Mouse (Mus musculus): ENCODE data around the gene Txnrd3. TPM values are rescaled to one million over a fixed set of nuclear protein-coding genes. Genes with fewer than 3 reads are reported as not detected.

Txnrd3 gene
- polyA plus RNA-seq, 2 experiments, result 6.7 to 11.6 TPM

- 84% methylated on average over 7 of the region's 7 CpGs for WGBS
- H3K9ac ChIP-seq (ENCODE audit: low read depth, low read length, severe bottlenecking), result no peak overlapping the region
- H3K9me3 ChIP-seq (ENCODE audit: control insufficient read depth, low read length), result no peaks in the 10 kb centered on the region
- no peak overlapping the region for H3K27ac ChIP-seq (replicated peaks; ENCODE audit: low read depth, low read length)
- no peak for ATAC-seq (ENCODE audit: low FRiP score, low read depth)
- no peaks in the 10 kb centered on the region for H3K36me3 ChIP-seq (ENCODE audit: control insufficient read depth, insufficient read depth, low read length)
- H3K4me3 ChIP-seq (replicated peaks; ENCODE audit: low read length), result no peak overlapping the region
- H3K4me1 ChIP-seq (ENCODE audit: control insufficient read depth, insufficient read depth, low read length), result no peaks in the 10 kb centered on the region
- H3K4me2 ChIP-seq (replicated peaks; ENCODE audit: low read depth, low read length, severe bottlenecking), result no peak overlapping the region
- DNase-seq (ENCODE audit: low spot score), result no peak
- no peaks in the 10 kb centered on the region for H3K27me3 ChIP-seq (ENCODE audit: control insufficient read depth, insufficient read depth, low read length)
- TF ChIP-seq POLR2A (IDR thresholded peaks at IDR 0.05; ENCODE audit: borderline replicate concordance, extremely low read depth, insufficient read depth, insufficient read length), result no peak
Observed at GRCm38 (mm10) chr6:89672641-89673040, 28.9 kb downstream of the Txnrd3 start.

- 73% methylated on average over 11 of the region's 11 CpGs for WGBS
- Histone ChIP-seq H3K36me3 (ENCODE audit: control insufficient read depth, insufficient read depth, low read length) (no peaks in the 10 kb centered on the region), H3K9me3 (ENCODE audit: control insufficient read depth, low read length) (no peaks in the 10 kb centered on the region), H3K9ac (ENCODE audit: low read depth, low read length, severe bottlenecking) (no peak overlapping the region), H3K27ac (replicated peaks; ENCODE audit: low read depth, low read length) (no peak overlapping the region), H3K4me3 (replicated peaks; ENCODE audit: low read length) (no peak overlapping the region), H3K4me2 (replicated peaks; ENCODE audit: low read depth, low read length, severe bottlenecking) (no peak overlapping the region), H3K4me1 (ENCODE audit: control insufficient read depth, insufficient read depth, low read length) (no peaks in the 10 kb centered on the region), H3K27me3 (ENCODE audit: control insufficient read depth, insufficient read depth, low read length) (no peaks in the 10 kb centered on the region)
- no peak for ATAC-seq (ENCODE audit: low FRiP score, low read depth)
- no peak for TF ChIP-seq POLR2A (IDR thresholded peaks at IDR 0.05; ENCODE audit: borderline replicate concordance, extremely low read depth, insufficient read depth, insufficient read length)
- no peak for DNase-seq (ENCODE audit: low spot score)
Observed at GRCm38 (mm10) chr6:89673135-89673780, 29.5 kb downstream of the Txnrd3 start.

- no peak overlapping the region for H3K4me2 ChIP-seq (replicated peaks; ENCODE audit: low read depth, low read length, severe bottlenecking)
- DNase-seq (ENCODE audit: low spot score), result no peak
- no peak for TF ChIP-seq POLR2A (IDR thresholded peaks at IDR 0.05; ENCODE audit: borderline replicate concordance, extremely low read depth, insufficient read depth, insufficient read length)
- ATAC-seq (ENCODE audit: low FRiP score, low read depth), result no peak
- 58% methylated on average over 4 of the region's 4 CpGs for WGBS
- no peak overlapping the region for H3K4me3 ChIP-seq (replicated peaks; ENCODE audit: low read length)
- no peaks in the 10 kb centered on the region for H3K27me3 ChIP-seq (ENCODE audit: control insufficient read depth, insufficient read depth, low read length)
- H3K9ac ChIP-seq (ENCODE audit: low read depth, low read length, severe bottlenecking), result no peak overlapping the region
- no peaks in the 10 kb centered on the region for H3K9me3 ChIP-seq (ENCODE audit: control insufficient read depth, low read length)
- H3K36me3 ChIP-seq (ENCODE audit: control insufficient read depth, insufficient read depth, low read length), result no peaks in the 10 kb centered on the region
- no peak overlapping the region for H3K27ac ChIP-seq (replicated peaks; ENCODE audit: low read depth, low read length)
- H3K4me1 ChIP-seq (ENCODE audit: control insufficient read depth, insufficient read depth, low read length), result no peaks in the 10 kb centered on the region
Observed at GRCm38 (mm10) chr6:89678522-89678921, 34.7 kb downstream of the Txnrd3 start.

GRCm38 (mm10) chr6:89679291-89679835 lies 35.6 kb downstream of the Txnrd3 start:
- no peak overlapping the region for H3K4me3 ChIP-seq (replicated peaks; ENCODE audit: low read length)
- no peak for TF ChIP-seq POLR2A (IDR thresholded peaks at IDR 0.05; ENCODE audit: borderline replicate concordance, extremely low read depth, insufficient read depth, insufficient read length)
- H3K9ac ChIP-seq (ENCODE audit: low read depth, low read length, severe bottlenecking), result no peak overlapping the region
- H3K27me3 ChIP-seq (ENCODE audit: control insufficient read depth, insufficient read depth, low read length), result no peaks in the 10 kb centered on the region
- H3K27ac ChIP-seq (replicated peaks; ENCODE audit: low read depth, low read length), result no peak overlapping the region
- peak; percentile 49 for DNase-seq (ENCODE audit: low spot score)
- H3K4me2 ChIP-seq (replicated peaks; ENCODE audit: low read depth, low read length, severe bottlenecking), result no peak overlapping the region
- ATAC-seq (ENCODE audit: low FRiP score, low read depth), result peak; percentile 61; the same call in 1 of the 2 replicates
- H3K36me3 ChIP-seq (ENCODE audit: control insufficient read depth, insufficient read depth, low read length), result no peaks in the 10 kb centered on the region
- no peaks in the 10 kb centered on the region for H3K4me1 ChIP-seq (ENCODE audit: control insufficient read depth, insufficient read depth, low read length)
- H3K9me3 ChIP-seq (ENCODE audit: control insufficient read depth, low read length), result no peaks in the 10 kb centered on the region
- 18% methylated on average over 10 of the region's 10 CpGs for WGBS

- Histone ChIP-seq H3K36me3 (ENCODE audit: control insufficient read depth, insufficient read depth, low read length) (no peaks in the 10 kb centered on the region), H3K9me3 (ENCODE audit: control insufficient read depth, low read length) (no peaks in the 10 kb centered on the region), H3K9ac (ENCODE audit: low read depth, low read length, severe bottlenecking) (no peak overlapping the region), H3K4me1 (ENCODE audit: control insufficient read depth, insufficient read depth, low read length) (no peaks in the 10 kb centered on the region), H3K27ac (replicated peaks; ENCODE audit: low read depth, low read length) (no peak overlapping the region), H3K4me3 (replicated peaks; ENCODE audit: low read length) (no peak overlapping the region), H3K27me3 (ENCODE audit: control insufficient read depth, insufficient read depth, low read length) (no peaks in the 10 kb centered on the region), H3K4me2 (replicated peaks; ENCODE audit: low read depth, low read length, severe bottlenecking) (no peak overlapping the region)
- no peak for TF ChIP-seq POLR2A (IDR thresholded peaks at IDR 0.05; ENCODE audit: borderline replicate concordance, extremely low read depth, insufficient read depth, insufficient read length)
- DNase-seq (ENCODE audit: low spot score), result peak; percentile 48
- ATAC-seq (ENCODE audit: low FRiP score, low read depth), result no peak
- 5% methylated on average over 8 of the region's 8 CpGs for WGBS
Observed at GRCm38 (mm10) chr6:89680155-89680554, 36.4 kb downstream of the Txnrd3 start.
